16 mouse cellular contexts compared by ENCODE assay signal in the genomic region with DNA sequence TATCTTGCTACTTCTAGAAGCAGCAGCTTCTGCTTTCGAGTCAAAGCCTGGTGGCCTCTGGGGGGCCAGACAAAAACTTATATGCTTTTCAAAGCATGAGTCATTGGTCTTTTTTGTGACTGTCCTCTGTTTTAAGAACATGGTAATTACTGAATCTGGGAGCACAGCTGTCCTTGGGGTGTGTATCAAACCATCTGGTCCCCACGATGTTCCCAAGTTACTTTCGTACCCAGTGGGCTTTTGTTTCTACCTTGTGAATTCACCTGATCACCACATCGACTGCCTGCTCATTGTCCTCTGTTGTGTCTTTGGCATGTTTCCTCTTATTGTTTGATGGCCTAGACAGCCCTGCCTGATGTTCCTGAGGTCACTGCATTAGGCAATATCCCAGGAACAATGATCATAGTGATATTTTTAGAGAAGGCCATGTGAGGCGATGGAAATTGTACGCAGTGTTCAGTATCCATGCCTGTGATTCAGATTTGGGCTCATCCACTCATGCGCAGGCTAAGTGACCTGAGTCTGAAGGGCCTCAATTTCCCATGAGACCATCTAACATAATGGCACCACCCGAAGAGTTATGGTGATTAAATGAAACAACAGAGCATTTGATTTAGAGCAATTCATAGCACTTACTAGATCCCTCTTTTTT.
A peak's percentile ranks its signal among the peaks of the same experiment; 100 is the strongest.
DNase-seq lines count a peak whose midpoint lies in the region; ATAC-seq and TF ChIP-seq lines count a peak whose summit lies in the region.
"Had no signal": no experiment of that assay in that cellular context is flagged by ENCODE, and none has a peak within 500 bp of the region (broad histone marks: within the 10 kb centered on the region; RNA-seq: fewer than 3 reads in every experiment).

No protein-coding gene starts in this region.

- no peak for TF ChIP-seq EP300 in heart, postnatal 0 days (IDR thresholded peaks at IDR 0.05; ENCODE audit: low read depth)

- H3K4me1 ChIP-seq in heart, postnatal 0 days (ENCODE audit: control insufficient read depth, insufficient read depth), result peaks cover 4% of the 10 kb centered on the region; the same call in 1 of the 2 replicates
- H3K4me1 ChIP-seq in olfactory bulb, adult 2 months (ENCODE audit: control insufficient read depth, insufficient read depth, low read length), result no peaks in the 10 kb centered on the region
- no peaks in the 10 kb centered on the region for H3K4me1 ChIP-seq in forebrain, embryonic 13.5 days
- H3K4me1 ChIP-seq: forebrain, embryonic 15.5 days; liver, embryonic 12.5 days had no signal

- H3K4me2 ChIP-seq in heart, postnatal 0 days (ENCODE audit: low read depth, low read length), result no peak overlapping the region
- H3K4me2 ChIP-seq in forebrain, embryonic 13.5 days, result no peak overlapping the region
- H3K4me2 ChIP-seq: embryonic facial prominence, embryonic 13.5 days; forebrain, embryonic 15.5 days; liver, embryonic 12.5 days had no signal

- DNase-seq in frontal cortex, postnatal 36 days (ENCODE audit: low spot score in 2 of 2), result no peak
- no peak for DNase-seq in left cerebral cortex, adult 2 months (ENCODE audit: extremely low spot score in 1 of 2, low spot score in 2 of 2)
- DNase-seq in left cerebral cortex, adult 11 months (ENCODE audit: low spot score), result no peak
- peak; percentile 23 for DNase-seq in heart, postnatal 0 days (ENCODE audit: low spot score)
- DNase-seq in right cerebral cortex, adult 18-20 months, result no peak
- DNase-seq: adrenal gland, postnatal 10 days; B cell, adult 2 months; cerebellum, adult 9-11 months had no signal

- ATAC-seq in frontal cortex, adult (ENCODE audit: low TSS enrichment), result peak; percentile 42
- ATAC-seq in heart, postnatal 0 days (ENCODE audit: insufficient read depth, low read depth), result peak; percentile 68
- ATAC-seq in forebrain, embryonic 13.5 days, result no peak
- ATAC-seq: forebrain, embryonic 15.5 days; liver, embryonic 12.5 days had no signal

- H3K27me3 ChIP-seq in heart, postnatal 0 days (ENCODE audit: control insufficient read depth, insufficient read depth, low read length), result no peaks in the 10 kb centered on the region
- no peaks in the 10 kb centered on the region for H3K27me3 ChIP-seq in forebrain, embryonic 13.5 days
- H3K27me3 ChIP-seq: embryonic facial prominence, embryonic 13.5 days; forebrain, embryonic 15.5 days; liver, embryonic 12.5 days had no signal

- H3K27ac ChIP-seq in left cerebral cortex, adult 2 months, result peak overlapping the region; percentile 60; the same call in 1 of the 2 replicates
- H3K27ac ChIP-seq in heart, postnatal 0 days (ENCODE audit: low read depth), result no peak overlapping the region
- H3K27ac ChIP-seq in olfactory bulb, adult 2 months (ENCODE audit: insufficient read depth, low read depth, low read length), result peak overlapping the region; percentile 33; the same call in 1 of the 2 replicates
- H3K27ac ChIP-seq in forebrain, embryonic 13.5 days, result no peak overlapping the region
- H3K27ac ChIP-seq: embryonic facial prominence, embryonic 13.5 days; forebrain, embryonic 15.5 days; kidney, postnatal 0 days; liver, embryonic 12.5 days; stomach, postnatal 0 days had no signal

- intact Hi-C loops in left cerebral cortex, adult 2 months (cut with DNase I), result loop anchor here (5.0 kb wide), 1 partner anchor 95 kb away; no protein-coding TSS in a partner anchor

- H3K9me3 ChIP-seq in heart, postnatal 0 days (replicated peaks; ENCODE audit: control insufficient read depth, low read length), result no peaks in the 10 kb centered on the region
- H3K9me3 ChIP-seq in forebrain, embryonic 13.5 days (replicated peaks), result no peaks in the 10 kb centered on the region
- H3K9me3 ChIP-seq: embryonic facial prominence, embryonic 13.5 days; forebrain, embryonic 15.5 days; liver, embryonic 12.5 days had no signal

- TF ChIP-seq CTCF in left cerebral cortex, adult 2 months (IDR thresholded peaks at IDR 0.05), result no peak
- TF ChIP-seq CTCF in heart, postnatal 0 days (IDR thresholded peaks at IDR 0.05; ENCODE audit: low read depth), result no peak
- no peak for TF ChIP-seq CTCF in olfactory bulb, adult 2 months (IDR thresholded peaks at IDR 0.05; ENCODE audit: insufficient read depth, low read depth, low read length)

- no peak overlapping the region for H3K4me3 ChIP-seq in left cerebral cortex, adult 2 months
- H3K4me3 ChIP-seq in heart, postnatal 0 days (ENCODE audit: low read depth, low read length), result no peak overlapping the region
- H3K4me3 ChIP-seq in olfactory bulb, adult 2 months (ENCODE audit: insufficient read depth, low read depth, low read length), result no peak overlapping the region
- H3K4me3 ChIP-seq in forebrain, embryonic 13.5 days, result no peak overlapping the region
- H3K4me3 ChIP-seq: embryonic facial prominence, embryonic 13.5 days; forebrain, embryonic 15.5 days; liver, embryonic 12.5 days had no signal

- no peak for TF ChIP-seq POLR2A in olfactory bulb, adult 2 months (IDR thresholded peaks at IDR 0.05; ENCODE audit: insufficient read depth, low read depth, low read length)

- H3K36me3 ChIP-seq in heart, postnatal 0 days (replicated peaks; ENCODE audit: control insufficient read depth, insufficient read depth, low read length), result no peaks in the 10 kb centered on the region
- no peaks in the 10 kb centered on the region for H3K36me3 ChIP-seq in forebrain, embryonic 13.5 days (ENCODE audit: poor library complexity, severe bottlenecking)
- H3K36me3 ChIP-seq: embryonic facial prominence, embryonic 13.5 days; forebrain, embryonic 15.5 days; liver, embryonic 12.5 days had no signal

- H3K9ac ChIP-seq in heart, postnatal 0 days (replicated peaks; ENCODE audit: low read depth, low read length), result no peak overlapping the region
- no peak overlapping the region for H3K9ac ChIP-seq in forebrain, embryonic 13.5 days
- H3K9ac ChIP-seq: embryonic facial prominence, embryonic 13.5 days; forebrain, embryonic 15.5 days; liver, embryonic 12.5 days had no signal

- WGBS in heart, postnatal 0 days, result 63% methylated on average over 8 of the region's 8 CpGs
- WGBS in olfactory bulb, adult 2 months, result 57% methylated on average over 8 of the region's 8 CpGs
- WGBS in forebrain, embryonic 13.5 days, result 84% methylated on average over 8 of the region's 8 CpGs

Comparison
In these comparisons a context has a peak if more than half of its experiments do, and no peak if none do; other contexts are left out.
1. H3K27ac ChIP-seq: peak in left cerebral cortex, adult 2 months (single experiment) and olfactory bulb, adult 2 months (single experiment); none in heart, postnatal 0 days (single experiment) and forebrain, embryonic 13.5 days (single experiment).